ENCODE assay signal across 11 mouse cellular contexts in genomic region chr8:9432635-9433372, GRCm38 (mm10).
"Had no signal": no experiment of that assay in that cellular context is flagged by ENCODE, and none has a peak within 500 bp of the region (broad histone marks: within the 10 kb centered on the region; RNA-seq: fewer than 3 reads in every experiment).

No protein-coding gene starts in this region.

- H3K27me3 ChIP-seq: limb, embryonic 13.5 days; liver, embryonic 13.5 days; midbrain, embryonic 13.5 days; stomach, embryonic 15.5 days had no signal

- H3K9ac ChIP-seq: limb, embryonic 13.5 days; liver, embryonic 13.5 days; midbrain, embryonic 13.5 days; stomach, embryonic 15.5 days had no signal

- ATAC-seq: midbrain, embryonic 13.5 days had no signal

- DNase-seq: left cerebral cortex, postnatal 4 days; liver, embryonic 13.5 days; lung, adult 18-20 months; lung, postnatal 36 days; right cerebral cortex, postnatal 14 days; thymus, adult 2 months; thymus, postnatal 25 days had no signal

- H3K4me3 ChIP-seq: layer of hippocampus, adult 2 months; limb, embryonic 13.5 days; liver, embryonic 13.5 days; midbrain, embryonic 13.5 days; stomach, embryonic 15.5 days had no signal

- H3K4me2 ChIP-seq: limb, embryonic 13.5 days; liver, embryonic 13.5 days; midbrain, embryonic 13.5 days; stomach, embryonic 15.5 days had no signal

- H3K27ac ChIP-seq: layer of hippocampus, adult 2 months; limb, embryonic 13.5 days; liver, embryonic 13.5 days; midbrain, embryonic 13.5 days; stomach, embryonic 15.5 days had no signal

- H3K36me3 ChIP-seq: limb, embryonic 13.5 days; liver, embryonic 13.5 days; midbrain, embryonic 13.5 days; stomach, embryonic 15.5 days had no signal

- H3K9me3 ChIP-seq: limb, embryonic 13.5 days; liver, embryonic 13.5 days; midbrain, embryonic 13.5 days; stomach, embryonic 15.5 days had no signal

- H3K4me1 ChIP-seq: liver, embryonic 13.5 days; midbrain, embryonic 13.5 days; stomach, embryonic 15.5 days had no signal
